Mouse (Mus musculus) Patski (cell line): ENCODE measurements at regions not wholly inside any gene's neighbourhood (a gene's known extent, or its start where the extent isn't known, plus 50 kb on each side); places are given as distances from the start of the nearest gene placed in this dataset.

Source experiments
- ATAC-seq: fragments of 100-300 bp; one replicate; pipeline ENCODE4 v1.8.0; 2021
- CTCF ChIA-PET: fragments of 350-600 bp; sonication (Branson Sonifier 250); formaldehyde crosslinking; loops from one replicate; lab custom pipeline; 2022; ENCODE audit warnings: inconsistent platforms; lab: Charles Lee
- POLR2A ChIA-PET: fragments of 350-600 bp; sonication (Branson Sonifier 250); formaldehyde crosslinking; loops from one replicate; lab custom pipeline; 2022; ENCODE audit warnings: antibody characterized with exemption, inconsistent platforms; lab: Charles Lee
- DNase-seq: peaks from one replicate; pipeline ENCODE4 v3.0.0-alpha.2; 2011; ENCODE audit warnings: low read depth, low spot score
- H3K27me3 ChIP-seq: fragments of 371-371 bp; one replicate; pipeline ENCODE4 v1.5.1; 2021
- CTCF ChIP-seq: fragments of 100-300 bp; IDR thresholded peaks from one replicate; pipeline ENCODE4 v1.5.1; 2021
- in situ Hi-C: fragments of 300-500 bp; cut with MboI; formaldehyde crosslinking; loops from 3 replicates; pipeline ENCODE4 v1.11.1; 2018; ENCODE audit warnings: low pct_unique_long_range_greater_than_20kb, mixed read lengths

GRCm38 (mm10) chr10:95725349-95725748 lies 52.1 kb upstream of the Anapc15-ps start:
- no peak for TF ChIP-seq CTCF
- ChIA-PET CTCF (interaction anchor here (1.3 kb wide), 1 partner anchor 54 kb away, joined by 3 read pairs; no protein-coding TSS in a partner anchor), POLR2A (interaction anchor here (0.6 to 0.8 kb wide), 4 partner anchors 44 to 1029 kb away, joined by 3 to 7 read pairs (median 4); no protein-coding TSS in a partner anchor)
- in situ Hi-C loops: loop anchor here (10.0 kb wide), 1 partner anchor 161 kb away; the partner anchor contains the start of gene Nudt4
- H3K27me3 ChIP-seq: no peaks in the 10 kb centered on the region
- ATAC-seq (no peak), DNase-seq (no peak)
